Mouse (Mus musculus): Measurements from ENCODE around the gene Tcea2.

Gene Tcea2

GRCm38 (mm10) chr2:181679951-181680715 is at the start of gene Tcea2:
Tcea2 (plus strand) TSS chr2:181680310.
- DNase-seq, result peak; percentile 78

- DNase-seq, result no peak
Observed at GRCm38 (mm10) chr2:181632624-181633023, 47.5 kb upstream of the Tcea2 start.

- no peak for DNase-seq
Observed at GRCm38 (mm10) chr2:181635865-181636264, 44.2 kb upstream of the Tcea2 start.

GRCm38 (mm10) chr2:181644361-181644760 is 35.7 kb upstream of the Tcea2 start:
- DNase-seq, result no peak

- DNase-seq, result no peak
Observed at GRCm38 (mm10) chr2:181645666-181646065, 34.4 kb upstream of the Tcea2 start.

GRCm38 (mm10) chr2:181646626-181647472 is 33.3 kb upstream of the Tcea2 start:
- no peak for DNase-seq

GRCm38 (mm10) chr2:181648926-181649325 is 31.2 kb upstream of the Tcea2 start:
- no peak for DNase-seq

GRCm38 (mm10) chr2:181653065-181653464 is 27.0 kb upstream of the Tcea2 start:
- no peak for DNase-seq

- DNase-seq, result no peak
Observed at GRCm38 (mm10) chr2:181653523-181653922, 26.6 kb upstream of the Tcea2 start.

GRCm38 (mm10) chr2:181656734-181657133 is 23.4 kb upstream of the Tcea2 start, which contains the start of gene Gm29797:
Gm29797 (plus strand) TSS chr2:181657034.
- DNase-seq, result no peak

- DNase-seq, result no peak
Observed at GRCm38 (mm10) chr2:181657441-181657840, 22.7 kb upstream of the Tcea2 start.

- no peak for DNase-seq
Observed at GRCm38 (mm10) chr2:181658528-181658927, 21.6 kb upstream of the Tcea2 start.

- DNase-seq, result peak; percentile 68
Observed at GRCm38 (mm10) chr2:181658930-181659555, 21.1 kb upstream of the Tcea2 start.

- peak; percentile 79 for DNase-seq
Observed at GRCm38 (mm10) chr2:181659609-181660055, 20.5 kb upstream of the Tcea2 start.

- DNase-seq, result no peak
Observed at GRCm38 (mm10) chr2:181662620-181663297, 17.4 kb upstream of the Tcea2 start.

GRCm38 (mm10) chr2:181663298-181663630 is 16.8 kb upstream of the Tcea2 start:
- no peak for DNase-seq

GRCm38 (mm10) chr2:181670285-181670912 is 9.7 kb upstream of the Tcea2 start:
- no peak for DNase-seq

- DNase-seq, result no peak
Observed at GRCm38 (mm10) chr2:181670913-181671311, 9.2 kb upstream of the Tcea2 start.

GRCm38 (mm10) chr2:181671326-181671725 is 8.8 kb upstream of the Tcea2 start, which contains the start of gene Sox18:
Sox18 (minus strand) TSS chr2:181671640.
- no peak for DNase-seq

GRCm38 (mm10) chr2:181671984-181672383 is 8.1 kb upstream of the Tcea2 start:
- DNase-seq, result no peak

- no peak for DNase-seq
Observed at GRCm38 (mm10) chr2:181673501-181673900, 6.6 kb upstream of the Tcea2 start.

GRCm38 (mm10) chr2:181674934-181675333 is 5.2 kb upstream of the Tcea2 start:
- DNase-seq, result no peak

Data from right cerebral cortex, adult 18-20 months (tissue).